Mouse (Mus musculus) hindbrain, embryonic 14.5 days (tissue): Measurements from ENCODE around the gene Syn3. TPM values are rescaled to one million over a fixed set of nuclear protein-coding genes. Genes with fewer than 3 reads are reported as not detected.
"Not testable (repeated sequence)": the region's sequence is repeated elsewhere in the genome, so short reads cannot be mapped to it uniquely, and the experiment has no call there.

Source experiments
- ATAC-seq: fragments of 200-750 bp; cut with Nextera tagmentation; 2 replicates; pipeline ENCODE4 v1.8.0; 2017; ENCODE audit warnings: moderate number of reproducible peaks, mild to moderate bottlenecking, moderate TSS enrichment, moderate library complexity; ENCODE audit not compliant: low FRiP score
- DNase-seq: peaks from one replicate; pipeline ENCODE4 v3.0.0-alpha.2; 2015; ENCODE audit warnings: low spot score
- H3K27ac ChIP-seq: fragments of 300-500 bp; sonication (generic); 2 replicates; pipeline ENCODE4 v1.5.1; 2014; ENCODE audit warnings: mild to moderate bottlenecking, moderate library complexity
- H3K27me3 ChIP-seq: fragments of 300-500 bp; sonication (generic); 2 replicates; pipeline ENCODE4 v1.6.1; 2014; ENCODE audit warnings: mild to moderate bottlenecking, low read length, mixed read lengths; ENCODE audit not compliant: control insufficient read depth, insufficient read depth
- H3K36me3 ChIP-seq: fragments of 300-500 bp; sonication (generic); replicated peaks from 2 replicates; pipeline ENCODE4 v1.6.1; 2014; ENCODE audit not compliant: control insufficient read depth, insufficient read depth
- H3K4me1 ChIP-seq: fragments of 300-500 bp; sonication (generic); replicated peaks from 2 replicates; pipeline ENCODE4 v1.6.1; 2014; ENCODE audit warnings: antibody characterized with exemption, low read length, mixed read lengths; ENCODE audit not compliant: control insufficient read depth, insufficient read depth
- H3K4me2 ChIP-seq: fragments of 300-500 bp; sonication (generic); replicated peaks from 2 replicates; pipeline ENCODE4 v1.6.1; 2014; ENCODE audit warnings: mild to moderate bottlenecking, moderate library complexity
- H3K4me3 ChIP-seq: fragments of 300-500 bp; sonication (generic); replicated peaks from 2 replicates; pipeline ENCODE4 v1.5.1; 2014; ENCODE audit warnings: mild to moderate bottlenecking, low read length
- H3K9ac ChIP-seq: fragments of 300-500 bp; sonication (generic); 2 replicates; pipeline ENCODE4 v1.6.1; 2014
- H3K9me3 ChIP-seq: fragments of 300-500 bp; sonication (generic); 2 replicates; pipeline ENCODE4 v1.6.1; 2016; ENCODE audit warnings: low read length; ENCODE audit not compliant: control insufficient read depth
- WGBS: fragments of 180-500 bp; shearing (Covaris S2); extraction: QIAGEN DNeasy Blood & Tissue Kit; methylation state at CpG from one replicate; pipeline ENCODE4 v1.1.7; 2014; 5-methylcytosine and 5-hydroxymethylcytosine counted together
- polyA plus RNA-seq: library from polyadenylated mRNA; unstranded; fragments of >200 nt; fragmentation: Nextera tagmentation; extraction: Ambion mirVana; gene quantifications from 2 replicates; pipeline ENCODE4 v1.2.1, GENCODE M21; 2014

Gene Syn3
- polyA plus RNA-seq, 1 experiment from 2014 or later, result 33.6 TPM

DNA sequence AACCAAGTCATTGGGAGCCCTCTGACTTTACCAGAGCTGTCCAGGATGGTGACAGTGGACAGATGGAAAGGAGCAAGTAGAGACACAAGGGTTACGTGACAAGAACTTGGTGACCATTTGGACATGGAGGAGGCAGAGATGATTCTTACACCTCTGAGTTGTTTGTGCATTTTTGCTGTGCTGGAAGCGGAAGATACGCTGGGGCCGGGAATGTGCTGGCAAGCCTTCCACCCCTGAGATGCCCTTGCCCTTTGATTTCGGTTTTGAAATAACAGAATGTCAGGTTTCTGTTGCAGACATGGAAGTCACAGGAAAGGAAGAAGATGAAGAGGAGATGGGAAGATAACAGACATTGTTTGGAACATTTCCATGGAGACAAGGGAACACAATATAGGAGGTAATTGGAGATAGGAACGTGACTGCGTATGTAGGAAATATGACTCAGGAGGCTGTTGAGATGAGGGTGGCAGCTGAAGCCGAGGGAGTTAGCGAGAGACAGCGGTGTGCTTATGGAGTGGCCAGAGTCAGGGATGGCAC, 366.2 kb downstream of the Syn3 start:
- Histone ChIP-seq H3K4me2 (no peak overlapping the region), H3K4me1 (no peaks in the 10 kb centered on the region), H3K36me3 (no peaks in the 10 kb centered on the region; the same call in 1 of the 2 replicates), H3K27ac (no peak overlapping the region), H3K27me3 (no peaks in the 10 kb centered on the region), H3K4me3 (no peak overlapping the region), H3K9me3 (no peaks in the 10 kb centered on the region), H3K9ac (no peak overlapping the region)
- ATAC-seq (no peak), DNase-seq (no peak)
- 89% methylated on average over 10 of the region's 10 CpGs for WGBS

DNA sequence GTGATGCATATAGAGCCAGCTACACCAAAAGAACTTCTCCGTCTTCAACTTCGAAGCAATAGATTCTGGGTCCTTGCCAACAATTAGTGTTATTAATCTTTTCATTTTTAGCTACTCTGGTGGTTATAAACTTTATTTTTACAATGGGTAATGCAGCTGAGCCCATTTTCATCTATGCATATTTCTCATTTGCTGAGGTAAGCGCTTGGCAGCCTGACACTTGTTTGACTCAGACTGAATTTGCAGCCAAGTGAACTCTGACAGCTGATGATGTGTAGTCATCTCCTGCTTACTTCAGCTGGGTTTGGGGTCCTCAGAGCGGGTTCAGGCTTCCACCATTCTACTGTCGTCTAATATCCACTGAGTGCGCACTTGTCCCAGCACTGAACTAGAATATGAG, 369.6 kb downstream of the Syn3 start:
- Histone ChIP-seq H3K4me3 (no peak overlapping the region), H3K4me2 (no peak overlapping the region), H3K9me3 (no peaks in the 10 kb centered on the region), H3K36me3 (no peaks in the 10 kb centered on the region), H3K9ac (no peak overlapping the region), H3K4me1 (no peaks in the 10 kb centered on the region), H3K27me3 (no peaks in the 10 kb centered on the region), H3K27ac (no peak overlapping the region)
- WGBS, result 94% methylated on average over 6 of the region's 6 CpGs
- no peak for ATAC-seq
- no peak for DNase-seq

DNA sequence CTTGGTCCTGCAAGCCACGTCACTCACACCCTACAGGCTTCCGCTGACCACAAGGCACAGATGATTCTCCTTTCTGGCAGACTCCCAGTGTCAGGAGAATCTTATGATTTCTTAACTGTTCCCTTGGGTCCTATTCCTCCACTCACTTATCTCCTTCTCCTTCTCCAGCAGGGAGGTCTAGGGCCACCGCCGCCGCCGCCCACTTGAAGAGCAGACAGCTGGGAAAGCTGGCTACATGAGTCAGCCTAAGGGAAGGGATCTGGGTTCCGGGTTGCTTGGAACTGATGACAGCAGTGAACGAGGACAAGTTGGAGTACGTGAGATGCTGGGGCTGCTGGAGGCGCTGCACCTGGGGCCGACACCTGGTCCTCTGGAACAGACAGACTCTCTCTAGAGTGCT, 372.2 kb downstream of the Syn3 start:
- Histone ChIP-seq H3K4me3 (no peak overlapping the region), H3K36me3 (no peaks in the 10 kb centered on the region), H3K9me3 (no peaks in the 10 kb centered on the region), H3K9ac (no peak overlapping the region), H3K4me2 (no peak overlapping the region), H3K4me1 (no peaks in the 10 kb centered on the region), H3K27ac (no peak overlapping the region), H3K27me3 (no peaks in the 10 kb centered on the region)
- DNase-seq, result no peak
- 91% methylated on average over 11 of the region's 11 CpGs for WGBS
- no peak for ATAC-seq

DNA sequence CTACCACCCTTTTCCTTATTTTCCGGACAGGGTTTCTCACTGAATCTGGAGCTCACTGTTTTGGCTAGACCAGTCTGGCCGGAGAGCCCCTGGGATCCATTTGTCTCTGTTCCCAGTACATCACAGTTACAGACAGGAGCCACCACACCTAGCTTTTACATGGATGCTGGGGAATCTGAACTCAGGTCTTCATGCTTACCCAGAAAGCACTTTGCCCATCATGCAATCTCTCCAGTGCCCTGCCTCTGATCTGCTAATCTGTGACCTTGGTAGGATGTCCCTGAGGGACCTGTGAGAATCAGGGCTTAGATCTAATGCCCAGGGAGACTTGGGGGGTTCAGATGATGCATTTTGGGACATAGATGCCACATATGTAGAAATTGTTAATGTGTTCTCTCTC, 373.3 kb downstream of the Syn3 start:
- H3K4me3 ChIP-seq, result no peak overlapping the region
- no peaks in the 10 kb centered on the region for H3K4me1 ChIP-seq
- ATAC-seq (no peak), DNase-seq (no peak)
- 94% methylated on average over 2 of the region's 2 CpGs for WGBS
- H3K27ac ChIP-seq, result no peak overlapping the region
- no peak overlapping the region for H3K9ac ChIP-seq
- no peaks in the 10 kb centered on the region for H3K9me3 ChIP-seq
- no peaks in the 10 kb centered on the region for H3K36me3 ChIP-seq
- H3K4me2 ChIP-seq, result no peak overlapping the region
- H3K27me3 ChIP-seq, result no peaks in the 10 kb centered on the region

DNA sequence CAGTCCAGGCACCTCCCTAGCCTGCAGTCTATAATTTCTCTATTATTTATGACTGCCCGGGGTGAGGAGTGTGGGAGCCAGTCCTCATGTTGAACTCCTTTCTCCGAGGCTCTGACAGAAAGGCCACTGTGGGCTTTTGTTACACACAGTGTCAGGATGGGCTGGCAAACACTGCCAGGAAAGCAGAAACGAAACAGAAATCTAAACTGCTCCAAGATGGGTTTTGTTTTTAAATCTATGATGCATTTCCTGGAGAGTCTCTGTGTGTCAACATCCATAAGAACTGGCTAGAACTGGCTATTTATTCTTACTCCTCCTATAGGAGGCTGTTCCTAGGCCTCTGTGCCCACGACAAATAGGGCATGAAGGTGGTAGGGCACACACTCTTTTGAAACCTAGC, 374.6 kb downstream of the Syn3 start:
- no peak for DNase-seq
- Histone ChIP-seq H3K9ac (no peak overlapping the region), H3K9me3 (no peaks in the 10 kb centered on the region), H3K4me1 (no peaks in the 10 kb centered on the region), H3K27me3 (no peaks in the 10 kb centered on the region), H3K4me3 (no peak overlapping the region), H3K36me3 (no peaks in the 10 kb centered on the region), H3K4me2 (no peak overlapping the region), H3K27ac (no peak overlapping the region)
- no peak for ATAC-seq
- 73% methylated on average over 4 of the region's 4 CpGs for WGBS

DNA sequence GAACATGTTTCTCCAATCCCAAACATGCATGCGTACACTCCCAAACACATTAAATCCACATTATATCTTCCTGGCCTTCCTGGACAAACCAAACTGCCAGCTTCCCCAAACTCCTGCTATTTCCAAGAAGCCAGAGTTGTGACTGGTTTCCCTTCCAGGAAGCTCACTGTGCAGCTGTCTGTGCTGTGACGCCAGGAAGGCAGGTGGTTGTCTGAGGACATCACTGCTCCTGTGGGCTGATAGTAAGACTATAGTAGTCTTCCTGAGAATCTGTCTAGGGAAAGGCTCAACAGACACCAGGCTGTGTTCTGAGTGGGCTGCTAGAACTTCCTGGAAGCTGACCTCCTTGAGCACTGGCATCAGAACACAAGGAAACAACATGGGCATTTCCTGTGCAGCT, 375.5 kb downstream of the Syn3 start:
- DNase-seq (no peak), ATAC-seq (no peak)
- H3K4me2 ChIP-seq, result no peak overlapping the region
- no peak overlapping the region for H3K4me3 ChIP-seq
- WGBS, result 96% methylated on average over 2 of the region's 2 CpGs
- no peaks in the 10 kb centered on the region for H3K4me1 ChIP-seq
- no peaks in the 10 kb centered on the region for H3K36me3 ChIP-seq
- H3K27me3 ChIP-seq, result no peaks in the 10 kb centered on the region
- no peak overlapping the region for H3K9ac ChIP-seq
- no peaks in the 10 kb centered on the region for H3K9me3 ChIP-seq
- H3K27ac ChIP-seq, result no peak overlapping the region

DNA sequence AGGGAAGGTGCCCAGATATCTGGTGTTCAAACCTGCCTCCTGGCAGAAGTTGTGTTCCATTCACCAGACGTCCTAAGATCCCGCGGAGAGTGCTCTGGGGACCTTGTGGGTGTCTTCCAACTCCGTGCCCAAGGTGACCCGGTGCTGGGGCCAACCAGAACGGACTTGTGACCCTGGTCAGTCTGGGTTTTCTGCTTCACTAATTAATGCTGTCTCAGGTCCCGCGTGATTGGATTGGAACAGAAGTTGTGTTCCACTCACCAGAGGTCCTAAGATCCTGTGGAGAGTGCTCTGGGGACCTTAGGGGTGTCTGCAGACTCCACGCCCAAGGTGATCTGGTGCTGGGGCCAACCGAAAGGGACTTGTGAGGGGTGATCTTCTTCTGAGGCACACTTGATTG, 376.2 kb downstream of the Syn3 start:
- ATAC-seq, result not testable (repeated sequence)
- WGBS, result 97% methylated on average over 10 of the region's 10 CpGs

DNA sequence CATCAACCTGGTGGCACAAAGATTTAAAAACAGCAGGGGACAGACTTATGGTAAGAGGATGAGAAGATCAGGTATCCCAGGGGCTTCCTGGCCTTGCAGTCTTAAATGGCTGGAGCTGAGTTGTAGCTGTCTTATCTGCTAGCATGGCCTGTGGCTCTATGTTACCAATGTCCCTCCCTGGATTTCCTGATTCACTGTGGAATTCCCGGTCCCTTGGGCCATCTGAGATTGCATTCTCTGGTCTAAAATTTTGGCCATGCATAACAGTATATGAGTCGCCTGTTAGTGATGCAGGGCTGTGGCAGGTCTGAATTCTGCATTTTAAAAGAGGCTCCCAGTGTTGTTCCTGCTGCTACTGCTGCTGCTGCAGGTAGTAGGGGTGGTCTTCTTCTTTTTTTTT, 382.4 kb downstream of the Syn3 start:
- H3K9ac ChIP-seq, result no peak overlapping the region
- no peak overlapping the region for H3K27ac ChIP-seq
- DNase-seq, result no peak
- no peaks in the 10 kb centered on the region for H3K36me3 ChIP-seq
- no peaks in the 10 kb centered on the region for H3K27me3 ChIP-seq
- no peaks in the 10 kb centered on the region for H3K4me1 ChIP-seq
- ATAC-seq, result no peak
- H3K9me3 ChIP-seq, result no peaks in the 10 kb centered on the region
- no peak overlapping the region for H3K4me2 ChIP-seq
- no peak overlapping the region for H3K4me3 ChIP-seq
- 81% methylated on average over 2 of the region's 2 CpGs for WGBS

More for the DNA sequence above, 376.2 kb downstream of the Syn3 start:
- not testable (repeated sequence) for H3K27ac ChIP-seq, H3K4me2 ChIP-seq, DNase-seq, H3K4me1 ChIP-seq, H3K9me3 ChIP-seq, H3K4me3 ChIP-seq, H3K9ac ChIP-seq, H3K27me3 ChIP-seq, H3K36me3 ChIP-seq

DNA sequence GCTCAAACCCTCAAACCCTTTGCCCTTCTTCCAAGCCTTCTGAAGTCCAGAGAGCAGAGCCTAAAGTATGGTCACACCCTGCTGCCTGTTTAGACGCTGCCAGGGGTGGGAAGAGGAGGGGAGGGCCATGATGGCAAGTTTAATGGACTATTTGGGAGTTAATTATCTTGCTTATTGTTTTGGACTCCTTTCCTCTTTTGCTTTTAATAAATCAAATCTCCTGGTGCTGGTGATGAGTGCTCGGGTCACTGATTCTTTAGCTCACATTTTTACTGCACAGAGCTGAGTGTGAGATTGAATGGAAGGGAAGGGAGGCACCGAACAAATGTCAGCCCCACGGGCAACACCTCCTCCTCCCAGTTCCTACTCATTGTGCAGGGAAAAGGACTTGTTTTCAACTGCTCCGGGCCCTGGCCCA, 384.3 kb downstream of the Syn3 start:
- Histone ChIP-seq H3K9me3 (no peaks in the 10 kb centered on the region), H3K4me1 (no peaks in the 10 kb centered on the region), H3K36me3 (no peaks in the 10 kb centered on the region), H3K9ac (no peak overlapping the region), H3K4me3 (no peak overlapping the region), H3K27me3 (no peaks in the 10 kb centered on the region), H3K27ac (no peak overlapping the region), H3K4me2 (no peak overlapping the region)
- DNase-seq (no peak), ATAC-seq (no peak)
- WGBS, result 24% methylated on average over 5 of the region's 5 CpGs

DNA sequence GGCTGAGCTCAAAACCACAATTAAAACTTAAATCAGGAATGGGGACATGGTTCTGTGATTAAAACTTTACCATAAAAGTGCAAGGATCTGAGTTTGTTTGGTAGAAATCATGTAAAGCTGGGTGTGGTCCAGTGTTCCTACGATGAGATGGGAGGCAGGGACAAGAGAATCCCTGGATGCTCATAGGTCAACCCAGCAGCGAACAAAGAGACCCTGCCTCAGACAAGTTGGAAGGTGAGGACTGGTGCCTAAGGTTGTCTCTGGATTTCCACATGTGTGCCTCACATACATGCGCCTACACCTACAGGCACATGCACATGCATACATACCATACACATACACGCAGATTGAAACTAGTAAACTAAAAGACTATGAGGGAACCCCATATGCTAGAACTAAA, 389.9 kb downstream of the Syn3 start:
- DNase-seq (no peak), ATAC-seq (no peak)
- no peaks in the 10 kb centered on the region for H3K27me3 ChIP-seq
- no peaks in the 10 kb centered on the region for H3K4me1 ChIP-seq
- H3K9me3 ChIP-seq, result no peaks in the 10 kb centered on the region
- H3K4me2 ChIP-seq, result no peak overlapping the region
- H3K36me3 ChIP-seq, result no peaks in the 10 kb centered on the region
- H3K4me3 ChIP-seq, result no peak overlapping the region
- H3K9ac ChIP-seq, result no peak overlapping the region
- 96% methylated on average over 4 of the region's 4 CpGs for WGBS
- H3K27ac ChIP-seq, result no peak overlapping the region
